Mouse (Mus musculus) bone marrow macrophage, adult 2 months (primary cell): ENCODE results near the gene Flad1. TPM values are rescaled to one million over a fixed set of nuclear protein-coding genes. Genes with fewer than 3 reads are reported as not detected.

Experiments used
- H3K27ac ChIP-seq: 2 replicates; pipeline ENCODE4 v1.5.1; 2012; ENCODE audit warnings: low read depth, low read length; ENCODE audit not compliant: insufficient read depth
- H3K4me1 ChIP-seq: 2 replicates; pipeline ENCODE4 v1.6.1; 2012; ENCODE audit warnings: low read length; ENCODE audit not compliant: control insufficient read depth, insufficient read depth
- H3K4me3 ChIP-seq: 2 replicates; pipeline ENCODE4 v1.5.1; 2012; ENCODE audit warnings: mild to moderate bottlenecking, low read length, moderate library complexity; ENCODE audit not compliant: insufficient read depth
- CTCF ChIP-seq: IDR thresholded peaks from 2 replicates; pipeline ENCODE4 v1.5.1; 2012; ENCODE audit warnings: low read depth, mild to moderate bottlenecking, low read length, moderate library complexity
- POLR2A ChIP-seq: IDR thresholded peaks from 2 replicates; pipeline ENCODE4 v1.6.1; 2012; ENCODE audit warnings: mild to moderate bottlenecking, low read depth, low read length, borderline replicate concordance
- polyA plus RNA-seq: library from polyadenylated mRNA; stranded (reverse); fragments of >200 nt; gene quantifications from 2 replicates; pipeline ENCODE4 v1.2.4, GENCODE M21; 2012; ENCODE audit not compliant: missing spikeins, insufficient read depth, insufficient read length

The Flad1 gene
- polyA plus RNA-seq, 1 experiment = 17.7 TPM

GRCm38 (mm10) chr3:89382950-89383349, 28.7 kb downstream of the Flad1 start:
- H3K27ac ChIP-seq = no peak overlapping the region
- peaks cover 41% of the 10 kb centered on the region for H3K4me1 ChIP-seq
- H3K4me3 ChIP-seq = no peak overlapping the region
- TF ChIP-seq CTCF (no peak), POLR2A (no peak)

- no peak overlapping the region for H3K4me3 ChIP-seq
- no peak overlapping the region for H3K27ac ChIP-seq
- TF ChIP-seq CTCF = no peak
- no peak for TF ChIP-seq POLR2A
- H3K4me1 ChIP-seq = peaks cover 34% of the 10 kb centered on the region
Measured at GRCm38 (mm10) chr3:89382033-89382882, 29.4 kb downstream of the Flad1 start.

GRCm38 (mm10) chr3:89381233-89381632, 30.4 kb downstream of the Flad1 start:
- peaks cover 27% of the 10 kb centered on the region for H3K4me1 ChIP-seq
- H3K4me3 ChIP-seq = no peak overlapping the region

GRCm38 (mm10) chr3:89380711-89381110, 31.0 kb downstream of the Flad1 start:
- TF ChIP-seq POLR2A (no peak), CTCF (no peak)
- peaks cover 22% of the 10 kb centered on the region for H3K4me1 ChIP-seq
- no peak overlapping the region for H3K27ac ChIP-seq

More at GRCm38 (mm10) chr3:89381233-89381632, 30.4 kb downstream of the Flad1 start:
- TF ChIP-seq POLR2A (no peak), CTCF (no peak)
- H3K27ac ChIP-seq = no peak overlapping the region

DNA sequence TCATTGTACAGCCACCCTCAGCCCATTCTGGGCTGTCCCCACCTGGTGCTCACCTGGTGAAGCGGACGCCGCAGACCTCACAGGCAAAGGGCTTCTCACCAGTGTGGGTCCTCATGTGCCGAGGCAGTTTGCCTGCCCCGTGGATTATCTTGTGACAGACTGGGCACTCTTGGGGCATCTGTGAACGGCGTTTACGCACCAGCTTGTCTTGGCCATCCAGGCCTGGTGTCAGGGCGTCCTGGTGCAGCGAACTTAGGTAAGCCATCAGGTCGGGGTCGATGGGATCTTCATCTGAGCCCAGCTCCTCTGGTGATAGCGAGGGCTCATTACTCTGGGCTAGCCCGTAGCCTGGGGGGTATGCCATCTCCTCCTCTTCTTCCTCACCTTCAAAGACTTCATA, 31.4 kb downstream of the Flad1 start:
- H3K4me3 ChIP-seq = no peak overlapping the region
- no peak for TF ChIP-seq POLR2A
- TF ChIP-seq CTCF = no peak
- no peak overlapping the region for H3K27ac ChIP-seq
- peaks cover 19% of the 10 kb centered on the region for H3K4me1 ChIP-seq

More at GRCm38 (mm10) chr3:89380711-89381110, 31.0 kb downstream of the Flad1 start:
- no peak overlapping the region for H3K4me3 ChIP-seq

GRCm38 (mm10) chr3:89379388-89380131, 32.1 kb downstream of the Flad1 start:
- Histone ChIP-seq H3K4me3 (no peak overlapping the region), H3K4me1 (peaks cover 19% of the 10 kb centered on the region), H3K27ac (no peak overlapping the region)
- TF ChIP-seq CTCF (no peak), POLR2A (no peak)

GRCm38 (mm10) chr3:89378394-89379067, 33.1 kb downstream of the Flad1 start:
- Histone ChIP-seq H3K4me3 (no peak overlapping the region), H3K4me1 (peaks cover 16% of the 10 kb centered on the region), H3K27ac (no peak overlapping the region)
- TF ChIP-seq CTCF = peak; percentile 68
- no peak for TF ChIP-seq POLR2A

DNA sequence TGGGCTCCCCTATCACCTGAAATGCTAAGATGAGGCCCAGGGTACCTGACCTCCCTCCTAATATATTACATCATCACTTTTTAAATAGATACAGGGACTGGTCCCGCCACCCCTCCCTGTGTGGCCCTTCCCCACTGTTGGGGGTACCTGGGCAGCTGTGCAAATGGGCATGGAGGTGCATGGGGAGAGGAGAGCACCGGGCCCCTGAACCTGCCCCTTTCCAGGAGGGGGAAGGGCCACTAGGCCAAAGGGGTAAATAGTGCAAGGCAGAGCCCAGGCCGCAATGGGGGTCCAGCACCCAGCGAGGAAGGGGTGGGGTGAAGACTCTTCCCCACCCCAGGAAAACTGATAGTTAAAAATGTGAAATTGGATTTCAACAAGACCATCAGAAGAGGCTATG, 33.8 kb downstream of the Flad1 start:
- no peak overlapping the region for H3K4me3 ChIP-seq
- TF ChIP-seq POLR2A = no peak
- TF ChIP-seq CTCF = no peak
- H3K27ac ChIP-seq = no peak overlapping the region
- peaks cover 16% of the 10 kb centered on the region for H3K4me1 ChIP-seq

DNA sequence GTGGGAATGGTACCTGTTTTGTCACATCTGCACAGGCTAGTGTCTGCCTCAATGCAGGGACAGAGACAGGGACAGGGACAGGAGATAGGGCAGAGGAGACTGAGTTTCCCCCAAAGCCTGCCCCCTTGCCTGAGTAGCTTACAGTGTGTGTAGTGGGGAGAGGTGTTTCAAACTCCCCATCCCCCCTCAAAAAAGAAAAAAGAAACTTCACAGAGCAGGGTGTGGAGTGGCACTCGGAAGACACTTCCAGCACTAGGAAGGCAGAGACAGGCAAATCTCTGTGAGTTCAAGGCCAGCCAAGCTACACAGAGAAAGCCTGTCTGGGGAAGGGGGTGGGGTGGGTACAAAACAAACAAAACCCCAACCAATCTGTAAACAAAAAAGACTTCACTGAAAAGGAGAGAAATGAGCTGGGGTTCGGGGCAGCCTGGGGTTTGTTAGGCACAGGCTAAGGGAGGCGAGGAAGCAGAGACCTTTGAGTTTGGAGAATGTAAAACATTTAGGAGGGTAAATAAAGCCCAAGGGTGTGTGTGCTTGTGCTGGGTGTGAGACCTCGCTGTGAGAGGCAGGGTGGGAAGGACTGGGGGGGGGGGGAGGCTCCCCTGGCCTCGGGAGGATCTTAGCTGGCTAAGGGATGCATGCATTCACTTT, 38.0 kb downstream of the Flad1 start:
- no peak overlapping the region for H3K27ac ChIP-seq
- no peak overlapping the region for H3K4me3 ChIP-seq
- H3K4me1 ChIP-seq = peaks cover 10% of the 10 kb centered on the region
- TF ChIP-seq POLR2A (no peak), CTCF (no peak)

DNA sequence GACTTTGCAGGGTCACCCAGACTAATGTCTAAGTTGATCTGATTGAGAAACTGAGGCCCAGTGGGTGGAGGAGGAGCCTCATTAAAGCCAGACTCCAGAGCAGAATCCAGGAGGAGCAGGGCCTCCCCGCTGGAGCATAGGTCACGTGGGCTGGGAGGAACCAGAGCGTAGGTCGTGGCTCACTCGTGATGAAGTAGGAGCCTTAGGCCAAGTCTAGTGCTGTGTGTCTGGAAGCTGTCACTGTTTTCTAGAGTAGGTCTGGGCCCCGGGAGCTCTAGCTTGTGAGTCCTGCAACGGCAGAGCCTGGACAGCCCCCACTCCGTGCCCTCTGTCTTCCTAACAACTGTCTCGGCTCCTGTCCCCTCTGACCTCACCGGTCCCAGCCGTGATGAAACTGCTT, 44.3 kb downstream of the Flad1 start:
- no peak for TF ChIP-seq POLR2A
- no peak for TF ChIP-seq CTCF
- no peaks in the 10 kb centered on the region for H3K4me1 ChIP-seq
- no peak overlapping the region for H3K4me3 ChIP-seq
- no peak overlapping the region for H3K27ac ChIP-seq
